Mouse (Mus musculus): Measurements from ENCODE around the gene Gm20388. TPM values are rescaled to one million over a fixed set of nuclear protein-coding genes. Genes with fewer than 3 reads are reported as not detected.

Gm20388 gene
- polyA plus RNA-seq, 1 experiment from 2014 or later = 7.4 TPM

DNA sequence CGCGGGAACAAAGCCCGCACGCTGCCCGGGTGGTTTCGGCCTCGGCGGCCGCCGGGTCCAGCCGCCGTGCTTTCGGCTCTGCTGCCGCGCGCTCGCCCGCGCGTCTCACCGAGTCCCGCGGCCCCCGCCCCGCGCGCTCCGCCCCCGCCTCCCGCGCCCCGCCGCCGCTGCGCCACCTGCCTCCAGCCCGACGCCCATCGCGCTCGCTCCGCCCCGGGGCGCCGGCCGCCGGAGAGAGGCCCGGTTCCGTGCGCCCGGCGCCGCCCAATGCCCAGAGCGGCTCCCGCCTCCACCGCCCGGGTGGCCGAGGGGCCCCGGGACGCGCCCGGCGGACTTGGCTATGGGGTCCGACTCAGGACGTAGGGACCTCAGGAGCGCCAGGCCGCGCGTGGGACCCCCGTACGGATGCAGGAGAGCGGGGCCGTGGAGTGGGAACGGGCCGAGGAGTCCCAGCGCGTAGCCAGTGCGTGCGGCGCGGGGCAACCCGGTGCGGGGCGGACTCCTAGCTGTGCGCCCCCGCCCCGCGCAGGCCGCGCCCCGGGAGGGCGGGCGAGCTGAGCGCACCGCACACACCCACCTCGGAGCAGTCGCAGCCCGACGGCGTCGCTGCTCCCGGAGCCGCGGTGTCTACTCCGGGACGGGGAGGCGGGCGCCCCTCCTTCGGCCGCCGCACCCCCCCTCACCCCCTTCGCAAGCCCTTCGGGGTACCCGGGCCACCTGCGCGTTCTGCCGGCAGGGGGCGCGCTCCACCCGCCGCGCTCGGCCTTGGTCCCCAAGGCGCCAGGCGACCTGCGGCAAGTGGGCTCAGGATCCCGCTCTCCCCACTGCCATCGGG is 2767.6 kb downstream of the Gm20388 start:
- no peaks in the 10 kb centered on the region for H3K9me3 ChIP-seq (replicated peaks)
- no peaks in the 10 kb centered on the region for H3K36me3 ChIP-seq
- H3K4me3 ChIP-seq (replicated peaks) = peak overlapping the region; percentile 73
- peaks cover 43% of the 10 kb centered on the region for H3K4me1 ChIP-seq
- H3K27ac ChIP-seq = peak overlapping the region; percentile 63
- WGBS = under 1% methylated on average over 122 of the region's 127 CpGs
- H3K4me2 ChIP-seq = peak overlapping the region; percentile 100
- peak overlapping the region; percentile 58 for H3K9ac ChIP-seq
- peak; percentile 80 for ATAC-seq (replicated peaks; ENCODE audit: low FRiP score)
- peaks cover 98% of the 10 kb centered on the region for H3K27me3 ChIP-seq

DNA sequence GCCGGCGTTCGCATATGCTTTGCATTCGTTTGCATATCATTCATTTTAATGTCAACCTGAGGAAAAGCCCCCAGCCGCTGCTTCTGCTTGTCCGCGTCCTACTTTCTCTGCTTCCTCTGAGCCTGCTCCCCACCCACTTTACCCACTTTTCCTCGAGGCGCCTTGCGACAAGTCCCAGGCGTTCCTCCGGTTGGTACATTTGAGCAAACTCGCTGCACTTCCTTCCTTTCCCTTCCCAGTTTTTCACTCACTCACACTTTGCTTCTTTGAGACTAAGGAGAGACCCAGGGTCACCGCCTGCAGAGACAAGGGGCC is 2768.2 kb downstream of the Gm20388 start:
- Histone ChIP-seq H3K27ac (no peak overlapping the region), H3K4me1 (peaks cover 41% of the 10 kb centered on the region), H3K4me2 (peak overlapping the region; percentile 100), H3K9me3 (replicated peaks) (no peaks in the 10 kb centered on the region), H3K4me3 (replicated peaks) (peak overlapping the region; percentile 73), H3K9ac (peak overlapping the region; percentile 58; the same call in 1 of the 2 replicates), H3K27me3 (peaks cover 93% of the 10 kb centered on the region), H3K36me3 (no peaks in the 10 kb centered on the region)
- WGBS = 2% methylated on average over 14 of the region's 14 CpGs
- no peak for ATAC-seq (replicated peaks; ENCODE audit: low FRiP score)

DNA sequence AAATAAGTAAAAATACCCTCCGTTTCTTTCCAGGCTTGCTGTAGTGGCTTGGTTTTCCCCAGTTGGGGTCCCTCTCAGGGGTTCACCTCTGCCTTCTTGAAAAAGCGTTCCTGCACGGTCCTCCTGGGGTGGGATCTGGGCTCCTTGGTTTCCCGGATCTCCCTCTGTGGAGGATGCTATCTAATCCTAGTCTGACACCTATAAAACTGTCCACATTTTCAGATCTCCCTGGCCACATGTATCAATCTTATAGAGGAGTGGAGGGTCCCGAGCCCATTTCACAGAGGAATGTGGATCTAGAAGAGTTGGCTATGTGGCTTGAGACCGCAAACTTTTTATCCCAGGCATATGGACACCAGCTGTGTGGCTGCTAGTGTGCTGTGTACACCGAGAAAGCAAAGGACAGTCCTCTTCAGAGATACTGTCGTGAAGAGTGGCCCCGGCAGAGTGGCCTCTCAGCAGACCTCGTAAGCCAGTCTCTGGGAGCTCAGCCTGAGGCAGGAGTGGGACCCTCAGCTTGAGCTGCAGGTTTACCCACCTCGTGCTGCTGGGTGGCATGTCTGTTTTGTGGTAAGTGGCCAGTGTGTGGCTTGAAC is 2768.8 kb downstream of the Gm20388 start:
- ATAC-seq (replicated peaks; ENCODE audit: low FRiP score) = no peak
- WGBS = 31% methylated on average over 11 of the region's 11 CpGs
- Histone ChIP-seq H3K4me3 (replicated peaks) (peak overlapping the region; percentile 73; the same call in 1 of the 2 replicates), H3K27me3 (peaks cover 88% of the 10 kb centered on the region), H3K27ac (no peak overlapping the region), H3K36me3 (no peaks in the 10 kb centered on the region), H3K4me1 (peaks cover 37% of the 10 kb centered on the region), H3K9me3 (replicated peaks) (no peaks in the 10 kb centered on the region), H3K9ac (no peak overlapping the region), H3K4me2 (peak overlapping the region; percentile 100)

DNA sequence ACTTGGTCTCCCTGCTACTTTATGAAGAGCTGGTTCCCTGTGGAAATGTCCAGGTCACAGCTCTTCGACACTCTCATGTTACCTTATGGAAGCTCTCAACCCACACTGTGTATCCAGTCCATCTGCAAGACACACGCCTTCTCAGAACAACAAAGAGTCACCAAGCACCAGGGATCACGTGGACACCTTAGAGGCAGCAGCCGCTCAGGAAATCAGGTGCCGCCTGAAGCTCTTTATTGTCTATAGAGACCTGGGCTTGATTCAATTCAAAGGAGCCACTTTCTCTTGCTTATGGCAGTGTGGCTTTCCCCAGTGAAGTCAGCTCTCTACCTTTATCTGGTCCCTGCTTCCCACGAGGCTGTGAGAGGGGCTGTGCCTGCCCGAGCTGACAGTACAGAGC is 2769.5 kb downstream of the Gm20388 start:
- H3K9me3 ChIP-seq (replicated peaks) = no peaks in the 10 kb centered on the region
- H3K27me3 ChIP-seq = peaks cover 88% of the 10 kb centered on the region
- no peak overlapping the region for H3K4me3 ChIP-seq (replicated peaks)
- 32% methylated on average over 7 of the region's 7 CpGs for WGBS
- ATAC-seq (replicated peaks; ENCODE audit: low FRiP score) = no peak
- peaks cover 37% of the 10 kb centered on the region for H3K4me1 ChIP-seq
- no peak overlapping the region for H3K27ac ChIP-seq
- no peaks in the 10 kb centered on the region for H3K36me3 ChIP-seq
- no peak overlapping the region for H3K9ac ChIP-seq
- no peak overlapping the region for H3K4me2 ChIP-seq

DNA sequence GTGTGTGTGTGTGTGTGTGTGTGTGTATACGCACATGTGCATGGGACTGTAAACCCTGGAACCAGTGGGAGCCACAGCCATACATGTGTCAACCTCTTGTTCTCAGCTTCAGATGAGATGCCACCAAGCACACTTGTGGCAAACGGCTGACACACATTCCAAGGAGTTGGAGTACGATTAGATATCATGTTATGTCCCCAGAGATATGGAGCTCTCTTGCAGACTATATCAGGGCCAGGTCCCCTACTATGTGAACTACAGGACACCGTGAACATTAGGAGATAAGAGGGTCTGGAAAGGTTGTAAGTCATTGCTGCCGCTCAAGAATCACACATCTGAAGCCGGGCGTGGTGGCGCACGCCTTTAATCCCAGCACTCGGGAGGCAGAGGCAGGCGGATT is 2772.2 kb downstream of the Gm20388 start:
- WGBS = 94% methylated on average over 11 of the region's 11 CpGs
- no peak for ATAC-seq (replicated peaks; ENCODE audit: low FRiP score)
- Histone ChIP-seq H3K27me3 (peaks cover 85% of the 10 kb centered on the region), H3K9me3 (replicated peaks) (no peaks in the 10 kb centered on the region), H3K4me3 (replicated peaks) (no peak overlapping the region), H3K9ac (no peak overlapping the region), H3K36me3 (no peaks in the 10 kb centered on the region), H3K27ac (no peak overlapping the region), H3K4me2 (no peak overlapping the region), H3K4me1 (peaks cover 21% of the 10 kb centered on the region)

DNA sequence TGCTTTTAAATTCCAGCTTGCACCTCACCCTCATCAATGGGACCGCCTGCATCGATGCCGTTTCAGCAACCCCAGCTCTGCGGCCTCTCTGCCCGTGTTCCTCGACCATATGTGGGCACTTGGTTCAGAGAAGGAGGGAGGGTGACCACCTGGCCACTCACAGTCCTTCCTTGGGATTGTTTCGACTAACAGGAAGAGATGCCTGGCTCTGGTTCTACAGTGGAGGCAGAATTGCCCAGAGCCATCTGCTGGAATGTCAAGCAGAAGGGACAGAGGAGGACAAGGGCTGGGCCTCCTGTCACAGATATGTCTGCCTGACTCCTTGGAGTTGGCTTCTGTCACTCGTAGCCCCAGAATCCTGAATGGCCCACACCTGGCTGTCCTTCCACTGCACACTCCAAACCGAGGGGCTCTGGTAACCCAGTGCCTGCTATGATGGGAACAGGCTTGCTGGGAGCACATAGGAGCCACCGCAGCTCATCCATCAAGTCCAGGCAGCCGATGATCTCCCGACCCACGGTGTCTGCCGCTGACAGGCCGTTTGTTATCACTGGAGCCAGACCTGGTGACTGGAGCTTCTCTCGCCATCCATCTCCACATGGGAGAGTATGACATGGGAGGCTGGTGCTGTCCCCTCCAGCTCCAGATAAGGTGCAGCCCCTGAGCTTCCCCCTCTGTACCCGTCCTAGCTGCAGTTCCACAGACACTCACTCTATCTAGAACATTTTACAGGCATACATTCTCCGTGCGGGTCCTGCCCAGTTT is 2774.6 kb downstream of the Gm20388 start:
- peak; percentile 56; the same call in 1 of the 2 replicates for ATAC-seq (replicated peaks; ENCODE audit: low FRiP score)
- Histone ChIP-seq H3K9ac (no peak overlapping the region), H3K27ac (no peak overlapping the region), H3K27me3 (peaks cover 65% of the 10 kb centered on the region), H3K4me1 (no peaks in the 10 kb centered on the region), H3K9me3 (replicated peaks) (no peaks in the 10 kb centered on the region), H3K4me3 (replicated peaks) (no peak overlapping the region), H3K36me3 (no peaks in the 10 kb centered on the region), H3K4me2 (no peak overlapping the region)
- WGBS = 49% methylated on average over 19 of the region's 19 CpGs

DNA sequence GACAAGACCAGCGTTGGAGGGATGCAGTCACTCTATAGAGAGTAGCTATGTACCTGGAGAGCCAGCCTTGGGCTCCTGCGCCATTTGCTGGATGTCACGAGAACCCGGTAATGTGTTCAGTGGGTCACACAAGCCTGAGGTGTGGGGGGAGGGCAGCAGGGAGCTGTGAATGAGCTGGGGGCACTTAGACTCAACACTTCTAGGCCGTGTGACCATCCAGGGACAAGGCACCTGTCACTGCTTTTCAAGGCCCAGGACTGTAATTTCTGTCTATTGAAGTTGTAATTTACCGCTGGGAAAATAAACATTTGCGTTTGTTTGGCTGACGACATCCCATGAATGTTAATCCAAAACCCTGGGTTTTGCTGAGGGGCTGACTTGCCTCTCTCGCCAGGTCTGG is 2776.2 kb downstream of the Gm20388 start:
- 70% methylated on average over 9 of the region's 9 CpGs for WGBS
- peaks cover 51% of the 10 kb centered on the region for H3K27me3 ChIP-seq
- no peak for ATAC-seq (replicated peaks; ENCODE audit: low FRiP score)
- H3K9me3 ChIP-seq (replicated peaks) = no peaks in the 10 kb centered on the region
- H3K4me2 ChIP-seq = no peak overlapping the region
- no peaks in the 10 kb centered on the region for H3K4me1 ChIP-seq
- no peaks in the 10 kb centered on the region for H3K36me3 ChIP-seq
- no peak overlapping the region for H3K27ac ChIP-seq
- H3K4me3 ChIP-seq (replicated peaks) = no peak overlapping the region
- H3K9ac ChIP-seq = no peak overlapping the region

DNA sequence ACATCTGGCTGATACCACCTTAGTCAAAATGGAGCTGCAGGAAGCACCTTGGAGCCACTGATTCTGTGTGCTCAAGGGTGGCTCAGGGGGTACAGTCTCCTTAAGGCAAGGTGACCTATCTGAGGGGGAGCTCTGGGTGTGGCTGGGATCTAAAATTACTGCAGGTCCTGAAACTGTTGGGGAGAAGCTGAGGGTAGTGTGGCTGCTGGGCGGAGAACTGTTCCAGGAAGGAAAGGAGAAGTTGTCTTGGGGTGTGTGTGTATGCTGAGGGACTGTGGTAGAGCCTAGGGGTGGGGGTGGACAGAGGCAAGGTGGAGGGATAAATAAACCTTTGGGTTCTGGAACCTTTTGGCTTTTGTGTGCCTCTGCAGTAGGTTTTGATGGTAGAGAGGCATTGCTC is 2778.7 kb downstream of the Gm20388 start:
- H3K36me3 ChIP-seq = no peaks in the 10 kb centered on the region
- H3K27ac ChIP-seq = no peak overlapping the region
- no peak for ATAC-seq (replicated peaks; ENCODE audit: low FRiP score)
- H3K4me3 ChIP-seq (replicated peaks) = no peak overlapping the region
- H3K27me3 ChIP-seq = peaks cover 36% of the 10 kb centered on the region
- H3K4me1 ChIP-seq = no peaks in the 10 kb centered on the region
- no peak overlapping the region for H3K9ac ChIP-seq
- no peaks in the 10 kb centered on the region for H3K9me3 ChIP-seq (replicated peaks)
- H3K4me2 ChIP-seq = no peak overlapping the region
- WGBS = 88% methylated on average over 1 of the region's 1 CpGs

DNA sequence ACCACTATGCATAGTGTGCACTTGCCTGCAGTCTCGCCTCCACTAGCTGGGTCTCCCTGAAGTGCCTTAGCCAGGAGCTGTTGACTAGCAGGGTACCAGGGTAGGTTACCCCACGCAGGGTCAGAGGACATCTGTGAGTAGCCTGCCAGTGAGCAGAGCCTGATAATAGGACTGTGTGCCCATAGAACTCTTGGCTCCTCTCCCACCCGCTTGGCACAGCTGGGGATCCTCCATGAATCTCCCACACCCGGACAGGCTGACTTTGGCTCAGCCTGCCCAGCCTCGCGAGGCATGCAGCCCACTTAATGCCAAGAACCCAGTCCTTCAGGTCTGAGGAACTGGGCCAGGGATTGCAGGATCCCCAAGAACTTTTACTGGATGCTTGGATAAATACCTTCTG is 2780.4 kb downstream of the Gm20388 start:
- Histone ChIP-seq H3K4me1 (0 out of 2 replicates have a peak, but pooled peaks cover 2% of the 10 kb centered on the region), H3K27me3 (peaks cover 19% of the 10 kb centered on the region), H3K36me3 (no peaks in the 10 kb centered on the region), H3K27ac (no peak overlapping the region), H3K9ac (no peak overlapping the region), H3K4me3 (replicated peaks) (no peak overlapping the region), H3K4me2 (no peak overlapping the region), H3K9me3 (replicated peaks) (no peaks in the 10 kb centered on the region)
- 79% methylated on average over 6 of the region's 6 CpGs for WGBS
- no peak for ATAC-seq (replicated peaks; ENCODE audit: low FRiP score)

DNA sequence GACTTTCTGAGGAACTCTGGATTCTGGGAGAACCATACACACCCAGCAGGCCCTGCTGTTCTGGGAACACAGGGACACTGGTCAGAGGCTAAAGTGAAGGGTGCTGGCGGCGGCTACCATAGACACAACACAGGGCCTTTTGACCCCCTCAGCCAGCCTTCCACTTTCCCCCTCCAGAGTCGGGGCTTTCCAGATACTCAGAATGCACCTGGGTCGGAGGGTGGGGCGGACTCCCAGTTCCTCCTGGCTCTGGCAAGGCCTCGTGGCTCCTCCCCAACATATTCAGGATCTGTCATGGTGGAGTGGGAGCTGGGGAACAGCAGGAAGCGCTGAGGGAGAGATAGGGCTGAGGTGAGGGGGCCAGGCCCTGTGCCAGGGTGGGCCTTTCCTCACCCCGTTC is 2781.5 kb downstream of the Gm20388 start:
- Histone ChIP-seq H3K27me3 (peaks cover 8% of the 10 kb centered on the region), H3K4me1 (0 out of 2 replicates have a peak, but pooled peaks cover 2% of the 10 kb centered on the region), H3K9ac (no peak overlapping the region), H3K27ac (no peak overlapping the region), H3K4me2 (no peak overlapping the region), H3K36me3 (no peaks in the 10 kb centered on the region), H3K9me3 (replicated peaks) (no peaks in the 10 kb centered on the region), H3K4me3 (replicated peaks) (no peak overlapping the region)
- 69% methylated on average over 8 of the region's 8 CpGs for WGBS
- no peak for ATAC-seq (replicated peaks; ENCODE audit: low FRiP score)

DNA sequence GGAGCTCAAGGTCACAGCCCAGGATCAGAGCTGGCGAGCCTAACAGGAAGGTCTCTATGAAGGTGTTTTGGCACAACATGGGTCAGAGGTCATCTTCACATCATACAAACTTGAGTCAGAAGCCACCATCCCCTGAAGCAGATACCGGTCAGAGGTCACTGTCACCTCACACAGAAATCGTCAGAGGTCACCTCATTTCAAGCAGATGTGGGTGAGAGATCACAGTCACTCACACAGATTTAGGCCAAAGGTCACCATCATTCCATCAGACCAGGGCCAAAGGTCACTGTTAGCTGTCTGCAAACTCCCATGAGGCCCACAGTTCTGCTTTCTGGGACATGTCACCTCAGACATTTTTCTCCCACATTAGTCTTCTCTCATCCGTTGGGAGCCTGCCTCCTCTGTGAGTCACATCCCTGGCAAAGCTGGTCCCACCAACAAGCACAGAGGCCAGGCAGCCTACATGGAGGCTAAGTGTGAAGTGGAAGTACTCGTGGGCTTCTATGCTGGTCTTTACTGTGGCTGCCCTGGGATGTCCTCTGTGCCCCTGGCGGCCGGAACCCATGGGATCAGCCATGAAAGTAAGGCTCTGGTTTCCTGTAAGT is 2784.9 kb downstream of the Gm20388 start:
- no peak overlapping the region for H3K4me3 ChIP-seq (replicated peaks)
- H3K4me1 ChIP-seq = peaks cover 13% of the 10 kb centered on the region
- no peak overlapping the region for H3K9ac ChIP-seq
- no peak for ATAC-seq (replicated peaks; ENCODE audit: low FRiP score)
- H3K27ac ChIP-seq = no peak overlapping the region
- no peaks in the 10 kb centered on the region for H3K27me3 ChIP-seq
- H3K9me3 ChIP-seq (replicated peaks) = no peaks in the 10 kb centered on the region
- 52% methylated on average over 7 of the region's 7 CpGs for WGBS
- H3K4me2 ChIP-seq = no peak overlapping the region
- H3K36me3 ChIP-seq = no peaks in the 10 kb centered on the region

DNA sequence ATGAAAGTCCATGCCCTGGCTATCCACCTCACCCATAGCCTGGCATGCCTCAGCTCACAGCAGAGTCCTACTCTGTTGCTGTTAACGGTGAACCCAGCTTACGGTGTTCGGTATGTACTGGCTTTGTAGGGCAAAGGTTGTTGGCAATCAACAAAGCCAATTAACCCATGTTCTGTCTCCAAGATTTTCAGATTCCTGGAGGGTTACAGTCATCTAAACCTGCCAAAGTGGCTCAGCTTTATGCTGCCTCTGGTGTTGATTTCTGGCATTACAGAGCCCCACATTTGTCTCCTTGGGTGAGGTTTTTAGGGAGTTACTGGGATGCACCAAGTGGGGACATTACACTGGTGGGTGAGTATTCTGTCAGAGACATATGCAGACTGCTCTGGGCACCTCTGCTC is 2786.5 kb downstream of the Gm20388 start:
- Histone ChIP-seq H3K4me3 (replicated peaks) (peak overlapping the region; percentile 21; the same call in 1 of the 2 replicates), H3K4me1 (peaks cover 16% of the 10 kb centered on the region), H3K9ac (no peak overlapping the region), H3K4me2 (peak overlapping the region; percentile 41; the same call in 1 of the 2 replicates), H3K27ac (no peak overlapping the region), H3K36me3 (no peaks in the 10 kb centered on the region), H3K9me3 (replicated peaks) (no peaks in the 10 kb centered on the region), H3K27me3 (no peaks in the 10 kb centered on the region)
- 65% methylated on average over 3 of the region's 3 CpGs for WGBS
- ATAC-seq (replicated peaks; ENCODE audit: low FRiP score) = no peak
